Mouse (Mus musculus) olfactory bulb, adult 2 months (tissue): ENCODE data around the gene Shank2. TPM values are rescaled to one million over a fixed set of nuclear protein-coding genes. Genes with fewer than 3 reads are reported as not detected.
A peak's percentile ranks its signal among the peaks of the same experiment; 100 is the strongest.

Source experiments
- H3K27ac ChIP-seq: fragments of 200-500 bp; 2 replicates; pipeline ENCODE4 v1.5.1; 2012; ENCODE audit warnings: low read depth, low read length; ENCODE audit not compliant: insufficient read depth
- H3K4me1 ChIP-seq: fragments of 200-500 bp; 2 replicates; pipeline ENCODE4 v1.6.1; 2012; ENCODE audit warnings: low read length; ENCODE audit not compliant: control insufficient read depth, insufficient read depth
- H3K4me3 ChIP-seq: fragments of 200-500 bp; 2 replicates; pipeline ENCODE4 v1.5.1; 2012; ENCODE audit warnings: mild to moderate bottlenecking, low read depth, low read length, moderate library complexity; ENCODE audit not compliant: insufficient read depth
- CTCF ChIP-seq: fragments of 200-500 bp; IDR thresholded peaks from 2 replicates; pipeline ENCODE4 v1.5.1; 2012; ENCODE audit warnings: low read depth, mild to moderate bottlenecking, low read length, moderate library complexity; ENCODE audit not compliant: insufficient read depth
- POLR2A ChIP-seq: fragments of 200-500 bp; IDR thresholded peaks from 2 replicates; pipeline ENCODE4 v1.6.1; 2012; ENCODE audit warnings: mild to moderate bottlenecking, low read depth, low read length, moderate library complexity; ENCODE audit not compliant: insufficient read depth
- WGBS: fragments of 180-500 bp; shearing (Covaris S2); methylation state at CpG from one replicate; pipeline ENCODE4 v1.1.7; 2018; 5-methylcytosine and 5-hydroxymethylcytosine counted together
- polyA plus RNA-seq: library from polyadenylated mRNA; stranded (reverse); fragments of >200 nt; gene quantifications from 2 replicates; pipeline ENCODE4 v1.2.4, GENCODE M21; 2012; ENCODE audit warnings: low replicate concordance; ENCODE audit not compliant: missing spikeins, insufficient read depth, insufficient read length

Shank2 gene
- polyA plus RNA-seq, 1 experiment, result 53.3 TPM

DNA sequence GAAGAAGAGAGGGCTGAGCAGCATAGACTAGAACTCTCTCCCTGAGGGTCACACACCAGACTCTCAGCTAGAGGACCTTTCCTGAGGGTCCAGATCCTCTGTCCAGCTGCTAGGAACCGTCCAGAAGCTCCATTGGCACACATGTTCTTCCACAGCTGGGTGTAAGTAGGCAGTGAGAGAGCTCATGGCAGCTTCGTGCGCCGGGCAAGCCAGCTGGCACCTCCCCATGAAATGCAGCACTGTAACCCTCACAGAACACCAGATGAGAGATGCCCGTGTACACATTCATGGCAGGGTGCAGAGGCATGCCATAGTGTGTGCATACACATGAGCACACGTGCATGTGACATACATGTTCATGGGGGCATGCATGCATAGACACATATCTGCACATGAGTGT is 205.4 kb downstream of the Shank2 start:
- Histone ChIP-seq H3K4me3 (no peak overlapping the region), H3K27ac (no peak overlapping the region), H3K4me1 (peaks cover 22% of the 10 kb centered on the region)
- 43% methylated on average over 6 of the region's 6 CpGs for WGBS
- TF ChIP-seq POLR2A (no peak), CTCF (no peak)

DNA sequence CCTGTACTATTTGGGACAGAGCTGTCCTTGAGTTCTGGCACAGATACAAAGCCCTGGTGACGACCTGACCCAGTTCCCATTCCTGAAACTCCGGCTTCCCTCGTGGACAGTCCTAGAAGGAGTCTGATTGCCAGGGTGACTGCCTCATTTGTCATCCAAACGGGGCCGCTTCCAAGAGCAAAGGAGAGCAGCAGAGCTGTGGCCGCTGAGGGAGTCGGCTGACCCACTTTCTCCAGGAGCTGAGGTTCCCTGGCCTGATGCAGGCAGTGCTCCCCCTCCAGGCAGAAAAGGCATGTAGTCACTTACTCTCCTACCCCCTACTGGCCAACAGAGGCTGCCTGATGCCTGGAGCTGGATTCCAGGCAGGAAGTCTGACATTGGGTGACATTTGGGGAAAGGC is 206.1 kb downstream of the Shank2 start:
- WGBS, result 14% methylated on average over 7 of the region's 7 CpGs
- no peak overlapping the region for H3K4me3 ChIP-seq
- no peak overlapping the region for H3K27ac ChIP-seq
- peaks cover 18% of the 10 kb centered on the region for H3K4me1 ChIP-seq
- TF ChIP-seq CTCF (peak; percentile 85), POLR2A (no peak)

DNA sequence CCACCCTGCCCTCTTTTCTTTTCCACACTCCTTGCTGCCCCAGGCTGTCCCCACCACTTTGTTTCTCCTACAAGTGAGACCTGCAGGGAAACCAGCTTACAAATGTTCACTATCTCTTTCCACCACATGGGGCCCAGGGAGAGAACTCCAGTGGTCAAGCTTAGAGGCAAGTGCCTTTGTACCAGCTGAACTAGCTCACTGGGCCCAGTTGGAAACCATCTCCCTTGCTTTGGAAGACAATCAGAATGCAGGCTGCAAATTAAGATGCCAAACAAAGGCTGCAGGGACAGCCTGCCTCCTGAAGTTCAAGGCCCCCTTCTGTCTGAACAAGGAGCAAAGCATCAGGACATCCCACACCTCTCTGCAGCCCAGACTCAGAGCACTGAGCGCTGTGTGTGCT is 206.9 kb downstream of the Shank2 start:
- no peak overlapping the region for H3K27ac ChIP-seq
- peaks cover 14% of the 10 kb centered on the region for H3K4me1 ChIP-seq
- WGBS, result 95% methylated on average over 1 of the region's 1 CpGs
- no peak overlapping the region for H3K4me3 ChIP-seq
- TF ChIP-seq CTCF (no peak), POLR2A (no peak)

DNA sequence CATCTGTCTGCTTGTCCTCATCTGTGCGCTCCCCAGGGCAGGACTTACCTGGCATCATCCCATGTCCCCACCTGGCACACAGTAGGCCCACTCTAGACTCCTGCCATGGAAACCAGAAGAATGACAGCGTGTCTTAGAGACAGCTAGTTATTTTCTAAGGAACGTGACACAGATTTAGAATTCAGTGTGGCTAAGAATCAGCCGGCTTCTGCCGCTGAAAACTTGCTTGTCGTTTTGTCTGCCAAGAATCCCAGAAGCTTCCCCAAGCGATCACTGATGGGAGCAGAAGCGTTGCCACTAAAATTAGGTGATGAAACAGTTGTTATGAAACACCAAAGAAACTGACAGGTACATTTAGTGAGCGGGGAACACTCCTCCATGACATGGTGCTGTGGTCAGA is 208.8 kb downstream of the Shank2 start:
- no peak overlapping the region for H3K27ac ChIP-seq
- WGBS, result 66% methylated on average over 9 of the region's 9 CpGs

DNA sequence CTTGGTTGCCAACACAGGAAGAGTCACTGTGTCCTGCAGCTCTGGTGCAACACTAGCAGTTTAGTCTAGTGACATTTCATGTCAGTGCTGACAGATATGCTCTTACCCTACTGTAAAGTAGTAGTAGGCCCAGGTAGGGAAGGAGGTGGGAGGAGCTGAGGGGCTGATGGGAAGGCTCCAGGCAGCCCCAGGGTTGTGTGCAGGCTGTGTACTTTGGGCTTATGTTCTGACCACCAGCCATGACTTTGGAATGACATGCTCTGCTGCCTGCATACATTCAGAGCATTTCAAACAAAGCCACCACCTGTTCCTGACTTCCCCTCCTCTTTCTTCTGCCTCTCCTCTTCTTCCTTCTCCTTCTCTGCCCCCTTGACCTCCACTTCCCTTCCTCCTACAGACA is 211.0 kb downstream of the Shank2 start:
- Histone ChIP-seq H3K4me3 (no peak overlapping the region), H3K4me1 (peaks cover 7% of the 10 kb centered on the region), H3K27ac (no peak overlapping the region)
- TF ChIP-seq CTCF (no peak), POLR2A (no peak)

More for the DNA sequence above, 208.8 kb downstream of the Shank2 start:
- no peak overlapping the region for H3K4me3 ChIP-seq
- TF ChIP-seq CTCF, result no peak
- TF ChIP-seq POLR2A, result no peak
- peaks cover 12% of the 10 kb centered on the region for H3K4me1 ChIP-seq

DNA sequence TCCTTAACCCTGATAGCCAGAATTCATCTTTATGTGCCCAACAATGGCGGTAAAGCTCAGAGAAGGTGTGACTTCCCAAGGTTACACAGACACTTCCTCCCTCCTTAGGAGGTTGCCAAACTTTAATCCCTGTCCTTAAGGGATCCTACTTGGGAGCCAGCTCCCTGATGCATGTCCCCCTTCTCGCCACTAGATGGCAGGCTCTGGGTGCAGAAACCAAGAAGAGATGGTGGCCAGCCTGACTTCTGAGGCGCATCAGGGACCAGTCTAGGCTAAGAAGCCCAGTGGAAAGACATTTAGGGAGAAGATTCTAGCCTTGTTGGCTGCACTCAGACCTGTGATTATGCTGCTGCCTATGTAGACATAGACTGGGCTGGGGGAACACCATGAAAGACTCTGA is 215.5 kb downstream of the Shank2 start:
- H3K27ac ChIP-seq, result no peak overlapping the region
- H3K4me3 ChIP-seq, result no peak overlapping the region
- WGBS, result 4% methylated on average over 3 of the region's 3 CpGs
- peak; percentile 74 for TF ChIP-seq CTCF
- no peak for TF ChIP-seq POLR2A
- H3K4me1 ChIP-seq, result peaks cover 3% of the 10 kb centered on the region; the same call in 1 of the 2 replicates

DNA sequence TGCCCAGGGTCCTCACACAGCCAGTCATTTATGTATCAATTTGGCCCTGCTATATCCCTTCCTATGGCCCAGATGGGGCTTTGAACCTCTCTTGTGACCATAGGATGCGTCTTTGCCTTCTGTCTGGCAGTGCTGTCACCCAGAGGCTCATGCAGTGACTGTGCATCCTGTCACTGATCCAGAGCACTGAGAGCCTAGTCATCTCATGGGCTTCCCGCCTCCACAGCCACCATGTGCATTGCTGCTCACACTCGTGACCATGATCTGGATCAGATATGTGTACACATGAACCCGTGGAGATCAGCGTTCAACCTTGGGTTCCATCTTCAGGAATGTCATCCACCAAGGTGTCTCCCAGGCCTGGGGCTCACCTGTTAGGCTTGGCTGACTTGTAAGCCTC is 227.0 kb downstream of the Shank2 start:
- no peak for TF ChIP-seq CTCF
- TF ChIP-seq POLR2A, result no peak
- WGBS, result 72% methylated on average over 5 of the region's 5 CpGs
- Histone ChIP-seq H3K4me1 (peaks cover 53% of the 10 kb centered on the region), H3K4me3 (no peak overlapping the region), H3K27ac (peak overlapping the region; percentile 95)

DNA sequence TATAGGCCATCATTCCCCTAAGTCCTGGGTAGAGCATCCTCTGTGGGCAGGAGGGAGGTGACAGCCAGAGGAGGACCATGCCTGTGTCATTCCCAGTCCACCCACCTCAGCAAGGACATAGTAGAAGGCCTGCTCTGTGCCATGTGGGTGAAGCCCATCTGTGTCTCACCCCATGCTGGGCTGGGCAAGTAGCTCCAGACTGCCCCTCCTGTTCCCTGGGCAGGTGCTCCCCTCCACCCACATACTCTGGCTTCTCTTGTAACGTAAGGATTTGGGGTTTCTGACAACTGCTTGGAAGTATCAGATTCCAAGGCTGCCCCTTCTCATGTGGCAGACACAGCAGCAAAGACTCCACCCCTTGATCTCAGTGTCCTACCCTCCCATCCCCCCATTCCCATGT is 227.7 kb downstream of the Shank2 start:
- Histone ChIP-seq H3K27ac (peak overlapping the region; percentile 95), H3K4me1 (peaks cover 55% of the 10 kb centered on the region), H3K4me3 (no peak overlapping the region)
- TF ChIP-seq POLR2A (no peak), CTCF (no peak)
- 37% methylated on average over 1 of the region's 1 CpGs for WGBS

DNA sequence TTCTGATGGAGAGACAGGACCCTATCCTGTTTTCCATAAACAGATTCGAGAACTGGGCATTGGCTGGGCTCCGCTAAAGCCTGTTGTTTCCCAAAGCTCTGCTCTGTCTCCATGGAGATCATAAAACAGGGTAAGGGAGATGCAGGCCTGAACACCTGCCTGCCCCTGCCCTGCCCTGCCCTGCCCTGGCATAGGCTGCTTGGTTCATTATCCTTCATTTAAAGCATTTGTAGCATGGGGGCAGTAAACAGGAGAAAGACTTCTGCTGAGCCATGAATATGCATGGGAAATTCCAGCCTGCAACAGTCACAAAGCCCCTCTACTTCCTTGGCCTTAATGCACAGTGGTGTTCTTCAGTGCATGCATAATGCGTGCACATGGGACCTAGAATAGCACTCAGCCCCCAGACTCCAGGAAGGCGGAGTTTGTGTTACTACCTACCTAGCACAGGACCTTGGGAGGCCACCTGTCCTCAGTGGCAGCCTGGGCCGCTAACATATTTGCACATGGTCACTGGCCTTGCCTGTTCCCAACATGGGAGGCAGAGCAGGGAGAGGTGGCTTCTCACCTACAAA is 230.5 kb downstream of the Shank2 start:
- H3K27ac ChIP-seq, result no peak overlapping the region
- TF ChIP-seq POLR2A (no peak), CTCF (no peak)
- WGBS, result 49% methylated on average over 5 of the region's 5 CpGs

DNA sequence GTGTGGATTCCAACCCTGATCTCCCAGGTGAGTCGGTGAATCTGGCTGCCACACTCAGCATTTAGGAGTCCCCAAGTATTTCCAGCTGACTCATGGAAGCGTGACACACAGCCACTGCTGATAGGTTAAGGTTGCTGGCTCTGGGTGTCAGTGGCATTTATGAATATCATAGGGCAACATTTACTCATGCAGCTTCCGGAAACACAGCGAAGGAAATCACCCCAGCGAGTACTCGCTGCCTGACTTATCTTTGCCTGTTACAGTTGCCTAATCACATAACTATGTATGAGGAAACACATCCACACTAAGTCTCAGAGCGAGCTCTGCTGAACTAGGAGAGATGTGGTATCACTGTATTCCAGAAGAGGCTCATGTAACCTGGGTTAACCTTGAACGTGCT is 231.8 kb downstream of the Shank2 start:
- TF ChIP-seq CTCF (no peak), POLR2A (no peak)
- H3K4me1 ChIP-seq, result peaks cover 65% of the 10 kb centered on the region
- H3K27ac ChIP-seq, result no peak overlapping the region
- no peak overlapping the region for H3K4me3 ChIP-seq
- 52% methylated on average over 8 of the region's 8 CpGs for WGBS

More for the DNA sequence above, 230.5 kb downstream of the Shank2 start:
- H3K4me1 ChIP-seq, result peaks cover 72% of the 10 kb centered on the region
- no peak overlapping the region for H3K4me3 ChIP-seq
